Mouse (Mus musculus) intestine, postnatal 0 days (tissue): ENCODE data around the gene Myo16. TPM values are rescaled to one million over a fixed set of nuclear protein-coding genes. Genes with fewer than 3 reads are reported as not detected.

Experiments used
- ATAC-seq: fragments of 200-750 bp; cut with Nextera tagmentation; 2 replicates; pipeline ENCODE4 v1.8.0; 2017; ENCODE audit warnings: mild to moderate bottlenecking, moderate TSS enrichment, moderate library complexity
- H3K27ac ChIP-seq: fragments of 300-500 bp; sonication (generic); 2 replicates; pipeline ENCODE4 v1.5.1; 2014; ENCODE audit warnings: mild to moderate bottlenecking, low read depth, low read length, moderate library complexity
- H3K27me3 ChIP-seq: fragments of 300-500 bp; sonication (generic); replicated peaks from 2 replicates; pipeline ENCODE4 v1.6.1; 2014; ENCODE audit warnings: low read length, mixed read lengths; ENCODE audit not compliant: control insufficient read depth, insufficient read depth
- H3K36me3 ChIP-seq: fragments of 300-500 bp; sonication (generic); 2 replicates; pipeline ENCODE4 v1.6.1; 2014; ENCODE audit warnings: mild to moderate bottlenecking, moderate library complexity; ENCODE audit not compliant: control insufficient read depth, insufficient read depth
- H3K4me1 ChIP-seq: fragments of 300-500 bp; sonication (generic); replicated peaks from 2 replicates; pipeline ENCODE4 v1.6.1; 2014; ENCODE audit warnings: antibody characterized with exemption, low read length, mixed read lengths; ENCODE audit not compliant: control insufficient read depth, insufficient read depth
- H3K4me2 ChIP-seq: fragments of 300-500 bp; sonication (generic); replicated peaks from 2 replicates; pipeline ENCODE4 v1.6.1; 2014; ENCODE audit warnings: low read depth, mild to moderate bottlenecking, moderate library complexity
- H3K4me3 ChIP-seq: fragments of 300-500 bp; sonication (generic); 2 replicates; pipeline ENCODE4 v1.5.1; 2014; ENCODE audit warnings: low read depth, low read length
- H3K9ac ChIP-seq: fragments of 300-500 bp; sonication (generic); 2 replicates; pipeline ENCODE4 v1.6.1; 2014; ENCODE audit warnings: mild to moderate bottlenecking, low read depth, low read length
- H3K9me3 ChIP-seq: fragments of 300-500 bp; sonication (generic); 2 replicates; pipeline ENCODE4 v1.6.1; 2016; ENCODE audit warnings: mixed run types; ENCODE audit not compliant: control insufficient read depth
- CTCF ChIP-seq: sonication (generic); IDR thresholded peaks from 2 replicates; pipeline ENCODE4 v1.5.1; 2016; ENCODE audit warnings: low read depth, mild to moderate bottlenecking, control low read depth, antibody characterized with exemption, moderate library complexity
- WGBS: fragments of 180-500 bp; shearing (Covaris S2); extraction: QIAGEN DNeasy Blood & Tissue Kit; methylation state at CpG from one replicate; pipeline ENCODE4 v1.1.7; 2014; 5-methylcytosine and 5-hydroxymethylcytosine counted together
- polyA plus RNA-seq: library from polyadenylated mRNA; unstranded; fragments of >200 nt; fragmentation: Nextera tagmentation; extraction: Ambion mirVana; gene quantifications from 2 replicates; pipeline ENCODE4 v1.2.1, GENCODE M21; 2015

The Myo16 gene
- polyA plus RNA-seq, 1 experiment from 2014 or later: not detected

GRCm38 (mm10) chr8:10557961-10558360, 404.2 kb downstream of the Myo16 start:
- TF ChIP-seq CTCF: no peak
- ATAC-seq: no peak
- no peak overlapping the region for H3K4me3 ChIP-seq
- no peak overlapping the region for H3K27ac ChIP-seq
- 0 out of 2 replicates have a peak, but pooled peaks cover 3% of the 10 kb centered on the region for H3K27me3 ChIP-seq
- H3K9me3 ChIP-seq: no peaks in the 10 kb centered on the region
- WGBS: 82% methylated on average over 7 of the region's 7 CpGs
- no peak overlapping the region for H3K4me2 ChIP-seq
- no peaks in the 10 kb centered on the region for H3K4me1 ChIP-seq
- no peaks in the 10 kb centered on the region for H3K36me3 ChIP-seq
- H3K9ac ChIP-seq: no peak overlapping the region

- Histone ChIP-seq H3K4me2 (no peak overlapping the region), H3K4me3 (no peak overlapping the region), H3K36me3 (no peaks in the 10 kb centered on the region), H3K9me3 (no peaks in the 10 kb centered on the region), H3K9ac (no peak overlapping the region), H3K4me1 (no peaks in the 10 kb centered on the region), H3K27me3 (no peaks in the 10 kb centered on the region), H3K27ac (no peak overlapping the region)
- WGBS: 80% methylated on average over 6 of the region's 6 CpGs
- no peak for TF ChIP-seq CTCF
- no peak for ATAC-seq
Observed at GRCm38 (mm10) chr8:10559479-10559878, 405.8 kb downstream of the Myo16 start.

- no peak for ATAC-seq
- 82% methylated on average over 5 of the region's 5 CpGs for WGBS
- Histone ChIP-seq H3K9ac (no peak overlapping the region), H3K4me2 (no peak overlapping the region), H3K27ac (no peak overlapping the region), H3K36me3 (no peaks in the 10 kb centered on the region), H3K27me3 (no peaks in the 10 kb centered on the region), H3K4me1 (no peaks in the 10 kb centered on the region), H3K4me3 (no peak overlapping the region), H3K9me3 (no peaks in the 10 kb centered on the region)
- no peak for TF ChIP-seq CTCF
Observed at GRCm38 (mm10) chr8:10561616-10562015, 407.9 kb downstream of the Myo16 start.

DNA sequence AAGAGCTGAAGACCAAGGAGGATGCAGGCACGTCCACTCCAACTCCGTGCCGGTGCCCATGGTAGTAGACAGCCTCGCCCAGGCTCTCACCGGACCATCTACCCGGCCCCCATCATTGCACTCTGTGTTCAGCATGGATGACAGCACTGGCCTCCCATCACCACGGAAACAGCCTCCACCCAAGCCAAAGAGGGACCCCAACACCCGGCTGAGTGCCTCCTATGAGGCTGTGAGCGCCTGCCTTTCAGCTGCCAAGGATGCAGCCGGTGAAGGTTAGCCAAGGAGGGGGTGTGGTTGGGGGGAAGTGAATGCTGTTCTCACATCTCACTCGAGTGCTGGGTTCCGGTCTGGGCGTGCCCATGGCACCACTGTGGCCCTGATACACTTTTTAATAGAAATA, 408.3 kb downstream of the Myo16 start:
- ATAC-seq: no peak
- Histone ChIP-seq H3K27me3 (no peaks in the 10 kb centered on the region), H3K36me3 (no peaks in the 10 kb centered on the region), H3K4me2 (no peak overlapping the region), H3K4me1 (no peaks in the 10 kb centered on the region), H3K9ac (no peak overlapping the region), H3K27ac (no peak overlapping the region), H3K9me3 (no peaks in the 10 kb centered on the region), H3K4me3 (no peak overlapping the region)
- no peak for TF ChIP-seq CTCF
- 82% methylated on average over 13 of the region's 13 CpGs for WGBS

DNA sequence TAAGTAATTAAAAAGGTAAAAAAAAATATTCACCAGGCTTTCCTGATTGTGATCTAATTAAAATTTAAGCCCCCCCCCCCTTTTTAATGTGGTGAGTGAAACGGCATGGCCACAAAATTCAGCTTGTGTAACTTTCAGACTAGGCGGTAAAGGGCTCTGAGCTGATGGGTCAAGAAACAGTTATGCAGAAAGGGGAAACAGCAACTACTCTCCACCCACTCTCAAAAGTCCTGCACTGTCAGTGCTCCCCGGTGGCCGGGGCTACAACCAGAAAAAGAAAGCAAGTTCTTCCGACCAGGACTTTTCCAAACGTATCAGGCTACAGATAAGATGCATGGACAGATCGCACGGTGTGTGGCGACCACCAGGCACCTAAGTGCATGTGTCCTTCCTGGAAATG, 408.9 kb downstream of the Myo16 start:
- no peak overlapping the region for H3K4me3 ChIP-seq
- no peak overlapping the region for H3K9ac ChIP-seq
- H3K9me3 ChIP-seq: no peaks in the 10 kb centered on the region
- H3K36me3 ChIP-seq: no peaks in the 10 kb centered on the region
- ATAC-seq: no peak
- H3K27ac ChIP-seq: no peak overlapping the region
- no peaks in the 10 kb centered on the region for H3K27me3 ChIP-seq
- TF ChIP-seq CTCF: no peak
- no peaks in the 10 kb centered on the region for H3K4me1 ChIP-seq
- WGBS: 82% methylated on average over 9 of the region's 9 CpGs
- H3K4me2 ChIP-seq: no peak overlapping the region

DNA sequence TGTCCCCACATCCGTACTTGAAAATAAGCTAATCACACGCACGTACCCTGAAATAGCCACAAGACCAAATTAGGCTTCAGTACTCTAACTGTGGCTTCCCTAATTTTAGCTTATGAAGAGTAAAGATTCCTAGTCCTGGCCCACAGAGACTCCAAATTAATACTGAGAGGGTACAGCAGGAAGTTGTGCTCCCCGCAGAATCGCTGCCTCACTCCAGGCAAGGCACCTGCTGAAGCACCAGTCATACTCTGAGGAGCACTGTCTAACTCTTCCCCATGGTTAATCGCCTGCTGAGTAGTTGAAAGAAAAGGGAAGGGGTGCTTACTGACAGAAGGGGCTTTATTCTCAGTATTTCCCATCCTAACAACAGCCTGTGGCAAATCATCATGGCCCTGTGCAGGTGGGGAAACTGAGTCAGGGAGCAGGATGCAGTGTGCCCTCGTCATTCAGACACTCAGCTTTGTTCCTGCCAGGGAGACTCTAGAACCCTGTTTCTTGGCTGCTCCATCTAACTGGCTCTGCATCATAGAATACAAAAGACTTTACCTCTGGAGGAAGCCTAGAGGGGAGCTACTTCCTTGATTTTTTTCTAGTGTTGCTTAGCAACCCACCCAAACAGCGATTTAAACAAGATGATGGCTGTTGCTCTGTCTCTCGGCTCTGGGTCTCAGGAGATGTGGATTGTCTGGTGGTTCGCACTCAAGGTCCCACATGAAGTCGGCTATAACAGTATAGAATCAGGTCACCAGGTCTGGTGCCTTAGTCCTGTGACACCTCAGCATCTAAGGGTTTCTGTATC, 411.7 kb downstream of the Myo16 start:
- Histone ChIP-seq H3K9ac (no peak overlapping the region), H3K27me3 (no peaks in the 10 kb centered on the region), H3K36me3 (no peaks in the 10 kb centered on the region), H3K27ac (no peak overlapping the region), H3K4me1 (no peaks in the 10 kb centered on the region), H3K9me3 (no peaks in the 10 kb centered on the region), H3K4me3 (no peak overlapping the region), H3K4me2 (no peak overlapping the region)
- ATAC-seq: no peak
- WGBS: 72% methylated on average over 11 of the region's 11 CpGs
- no peak for TF ChIP-seq CTCF
